Mouse (Mus musculus) heart, adult 2 months (tissue): ENCODE measurements at regions not wholly inside any gene's neighbourhood (a gene's known extent, or its start where the extent isn't known, plus 50 kb on each side); places are given as distances from the start of the nearest gene placed in this dataset.

Experiments
- DNase-seq, 2 experiments: peaks; one replicate each; pipeline ENCODE4 v3.0.0; 2021
- H3K27ac ChIP-seq: fragments of 200-600 bp; 2 replicates; pipeline ENCODE4 v1.8.1; 2022
- H3K27me3 ChIP-seq: fragments of 200-500 bp; 2 replicates; pipeline ENCODE4 v1.6.1; 2012; ENCODE audit warnings: mild to moderate bottlenecking, low read length, inconsistent platforms, mixed read lengths; ENCODE audit not compliant: control insufficient read depth, insufficient read depth
- H3K36me3 ChIP-seq: fragments of 200-500 bp; 2 replicates; pipeline ENCODE4 v1.6.1; 2012; ENCODE audit warnings: low read length, inconsistent platforms; ENCODE audit not compliant: control insufficient read depth, insufficient read depth
- H3K4me1 ChIP-seq: fragments of 200-500 bp; 2 replicates; pipeline ENCODE4 v1.6.1; 2011; ENCODE audit warnings: low read length; ENCODE audit not compliant: control insufficient read depth, insufficient read depth
- H3K4me3 ChIP-seq: fragments of 200-600 bp; 2 replicates; pipeline ENCODE4 v1.8.1; 2022
- H3K79me2 ChIP-seq: fragments of 200-500 bp; replicated peaks from 2 replicates; pipeline ENCODE4 v1.6.1; 2012; ENCODE audit warnings: mild to moderate bottlenecking, inconsistent platforms, low read length, moderate library complexity, mixed read lengths; ENCODE audit not compliant: control insufficient read depth, insufficient read depth
- H3K9ac ChIP-seq: fragments of 200-500 bp; 2 replicates; pipeline ENCODE4 v1.6.1; 2012; ENCODE audit warnings: low read depth, mild to moderate bottlenecking, control low read depth, inconsistent platforms, low read length, mixed read lengths
- CTCF ChIP-seq: fragments of 200-600 bp; IDR thresholded peaks from 2 replicates; pipeline ENCODE4 v1.8.1; 2022; ENCODE audit warnings: antibody characterized with exemption, mild to moderate bottlenecking, moderate library complexity
- POLR2A ChIP-seq: fragments of 200-500 bp; IDR thresholded peaks from 2 replicates; pipeline ENCODE4 v1.6.1; 2011; ENCODE audit warnings: mild to moderate bottlenecking, low read depth, low read length, control low read depth; ENCODE audit not compliant: insufficient read depth
- WGBS: fragments of 180-500 bp; shearing (Covaris S2); methylation state at CpG from one replicate; pipeline ENCODE4 v1.1.7; 2018; 5-methylcytosine and 5-hydroxymethylcytosine counted together
- intact Hi-C: fragments of 180-260 bp; cut with DNase I; formaldehyde crosslinking; loops from one replicate; pipeline ENCODE4 v1.15.1; 2025

- no peaks in the 10 kb centered on the region for H3K79me2 ChIP-seq
- H3K4me1 ChIP-seq = peaks cover 5% of the 10 kb centered on the region
- intact Hi-C loops = no loop called here
- no peaks in the 10 kb centered on the region for H3K27me3 ChIP-seq
- peaks cover 3% of the 10 kb centered on the region; the same call in 1 of the 2 replicates for H3K36me3 ChIP-seq
- no peak overlapping the region for H3K9ac ChIP-seq
- TF ChIP-seq POLR2A (no peak), CTCF (no peak)
- 78% methylated on average over 1 of the region's 1 CpGs for WGBS
- H3K4me3 ChIP-seq = no peak overlapping the region
- no peak overlapping the region; the same call in 1 of the 2 replicates for H3K27ac ChIP-seq
- DNase-seq = no peak
These were observed 112.5 kb downstream of the Gm10604 start for GRCm38 (mm10) chr4:11868565-11868964.
